Mouse (Mus musculus) layer of hippocampus, adult 18-20 months (tissue): ENCODE measurements around the gene Spaca7. TPM values are rescaled to one million over a fixed set of nuclear protein-coding genes. Genes with fewer than 3 reads are reported as not detected.
"Not testable (repeated sequence)": the region's sequence is repeated elsewhere in the genome, so short reads cannot be mapped to it uniquely, and the experiment has no call there.

Experiments
- DNase-seq, 2 experiments: peaks; one replicate each; pipeline ENCODE4 v3.0.0; 2022; ENCODE audit warnings: low spot score in 2 of 2
- total RNA-seq, 2 experiments: library from RNA; stranded (reverse); gene quantifications; 2 replicates each; pipeline ENCODE4 v1.2.3; 2021

The Spaca7 gene
- total RNA-seq, 2 experiments from 2014 or later, result not detected

- DNase-seq, result no peak
These were observed 36.0 kb downstream of the Spaca7 start for GRCm38 (mm10) chr8:12608810-12609209.

GRCm38 (mm10) chr8:12609752-12610449 lies 37.1 kb downstream of the Spaca7 start:
- DNase-seq, result no peak

GRCm38 (mm10) chr8:12613201-12613600 lies 40.4 kb downstream of the Spaca7 start:
- DNase-seq, result no peak

GRCm38 (mm10) chr8:12617369-12617768 lies 44.5 kb downstream of the Spaca7 start:
- DNase-seq, result not testable (repeated sequence)

GRCm38 (mm10) chr8:12621550-12622222 lies 48.9 kb downstream of the Spaca7 start:
- DNase-seq, result no peak

- DNase-seq, result no peak
These were observed 53.1 kb downstream of the Spaca7 start for GRCm38 (mm10) chr8:12625890-12626289.

- DNase-seq, result peak; percentile 32 to 69
These were observed 56.2 kb downstream of the Spaca7 start for GRCm38 (mm10) chr8:12629079-12629478.

GRCm38 (mm10) chr8:12635366-12635765 lies 62.5 kb downstream of the Spaca7 start:
- peak in 1 of 2 experiments; percentile 61 for DNase-seq

- DNase-seq, result no peak
These were observed 65.6 kb downstream of the Spaca7 start for GRCm38 (mm10) chr8:12638446-12638845.

- DNase-seq, result no peak
These were observed 68.7 kb downstream of the Spaca7 start for GRCm38 (mm10) chr8:12641527-12641926.

- no peak for DNase-seq
These were observed 71.5 kb downstream of the Spaca7 start for GRCm38 (mm10) chr8:12644341-12644740.

GRCm38 (mm10) chr8:12644894-12645293 lies 72.1 kb downstream of the Spaca7 start:
- DNase-seq, result no peak

GRCm38 (mm10) chr8:12646536-12646935 lies 73.7 kb downstream of the Spaca7 start:
- no peak for DNase-seq

- DNase-seq, result no peak
These were observed 76.1 kb downstream of the Spaca7 start for GRCm38 (mm10) chr8:12648951-12649350.

Other genes starting within 250 kb of the Spaca7 start
- 10 to 100 TPM in 1 of 2 experiments, 1 to 10 TPM in 1; 9.6 to 11.3 TPM for gene Sox1, start 177.7 kb upstream of the Spaca7 start, total RNA-seq
- 10 to 100 TPM; 31.9 to 35.6 TPM for gene Tubgcp3, start 99.2 kb downstream of the Spaca7 start, total RNA-seq
- 10 to 100 TPM; 58.9 to 59.9 TPM for gene Atp11a, start 184.0 kb downstream of the Spaca7 start, total RNA-seq